Mouse (Mus musculus): ENCODE data around the gene Ncor1. TPM values are rescaled to one million over a fixed set of nuclear protein-coding genes. Genes with fewer than 3 reads are reported as not detected.
A peak's percentile ranks its signal among the peaks of the same experiment; 100 is the strongest.
"Not testable (repeated sequence)": the region's sequence is repeated elsewhere in the genome, so short reads cannot be mapped to it uniquely, and the experiment has no call there.

The Ncor1 gene
- total RNA-seq, 2 experiments from 2014 or later, result 109 to 116 TPM

GRCm38 (mm10) chr11:62388331-62388679 lies 70.0 kb downstream of the Ncor1 start:
- intact Hi-C loops (cut with DNase I; ENCODE audit: low total_unique reads), result loop anchor here (10.0 kb wide), 1 partner anchor 54 kb away; no protein-coding TSS in a partner anchor

GRCm38 (mm10) chr11:62387608-62388330 lies 70.6 kb downstream of the Ncor1 start:
- intact Hi-C loops (cut with DNase I; ENCODE audit: low total_unique reads), result loop anchor here (10.0 kb wide), 1 partner anchor 53 kb away; no protein-coding TSS in a partner anchor
- DNase-seq, result no peak

More at GRCm38 (mm10) chr11:62388331-62388679, 70.0 kb downstream of the Ncor1 start:
- DNase-seq, result no peak

GRCm38 (mm10) chr11:62377202-62377851 lies 81.0 kb downstream of the Ncor1 start:
- DNase-seq; intact Hi-C loops (cut with DNase I; ENCODE audit: low total_unique reads): not testable (repeated sequence)

GRCm38 (mm10) chr11:62371776-62372175 lies 86.6 kb downstream of the Ncor1 start:
- no peak for DNase-seq
- intact Hi-C loops (cut with DNase I; ENCODE audit: low total_unique reads), result no loop called here

DNA sequence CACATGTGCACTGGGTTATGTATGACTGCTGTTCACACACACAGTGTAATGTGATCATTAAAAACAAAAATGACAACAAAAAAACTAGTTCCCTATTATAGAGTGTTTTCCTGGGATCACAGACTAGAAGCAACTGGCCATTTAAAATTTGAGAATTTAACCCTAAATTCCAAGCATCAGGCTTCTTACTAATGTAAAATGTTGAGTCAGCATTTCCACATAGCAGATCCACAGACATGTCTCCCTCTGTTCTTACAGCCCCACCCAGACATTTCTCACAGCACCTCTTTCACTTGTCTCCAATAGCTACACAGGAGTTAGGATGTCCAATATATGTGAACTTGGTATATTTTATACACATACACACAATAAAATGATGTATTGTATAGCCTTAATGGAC lies 88.4 kb downstream of the Ncor1 start:
- DNase-seq, result no peak
- intact Hi-C loops (cut with DNase I; ENCODE audit: low total_unique reads), result no loop called here

- DNase-seq, result no peak
- intact Hi-C loops (cut with DNase I; ENCODE audit: low total_unique reads), result no loop called here
Measured at GRCm38 (mm10) chr11:62366879-62367278, 91.5 kb downstream of the Ncor1 start.

- intact Hi-C loops (cut with DNase I; ENCODE audit: low total_unique reads), result no loop called here
- no peak for DNase-seq
Measured at GRCm38 (mm10) chr11:62355216-62355615, 103.1 kb downstream of the Ncor1 start.

DNA sequence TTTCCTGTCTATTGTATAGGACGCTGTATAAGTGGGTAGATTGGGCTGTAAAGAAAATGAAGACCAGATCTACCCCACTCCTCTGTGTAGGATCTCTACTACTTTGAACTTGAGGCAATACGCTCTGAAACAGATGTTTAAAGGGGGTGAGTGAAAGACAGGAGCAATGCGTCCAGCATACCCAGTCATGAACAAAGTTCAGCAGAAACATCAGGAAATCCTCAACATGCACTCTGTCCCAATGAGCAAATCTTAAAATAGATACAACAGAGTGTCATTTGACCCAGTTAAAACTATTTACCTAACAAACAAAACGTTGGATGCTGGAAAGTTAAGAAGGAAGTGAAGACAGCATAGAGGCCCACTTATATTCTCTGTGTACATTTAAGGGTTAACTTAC lies 106.4 kb downstream of the Ncor1 start:
- intact Hi-C loops (cut with DNase I; ENCODE audit: low total_unique reads), result no loop called here
- DNase-seq, result no peak

DNA sequence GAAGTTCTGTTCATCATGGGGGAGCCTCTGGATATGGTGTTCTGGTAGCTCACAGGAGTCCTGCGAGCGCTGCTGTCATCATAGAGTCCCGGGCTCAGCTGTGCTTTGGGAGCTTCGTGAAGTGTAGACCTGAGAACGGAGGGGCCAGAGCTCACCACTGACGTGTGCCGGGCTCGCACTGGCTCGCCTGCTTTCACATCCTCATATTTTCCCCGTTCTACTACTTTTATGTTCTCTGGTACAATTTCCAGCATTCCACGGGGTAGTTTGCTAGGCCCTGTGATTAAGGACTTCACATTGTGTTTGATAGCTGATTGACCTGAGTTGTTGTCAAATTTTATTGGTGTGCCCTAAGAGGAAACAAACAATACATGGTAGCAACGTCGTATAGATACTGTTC lies 115.3 kb downstream of the Ncor1 start:
- DNase-seq, result no peak
- intact Hi-C loops (cut with DNase I; ENCODE audit: low total_unique reads), result no loop called here

- intact Hi-C loops (cut with DNase I; ENCODE audit: low total_unique reads), result loop anchor here (10.0 kb wide), 1 partner anchor 53 kb away; no protein-coding TSS in a partner anchor
- DNase-seq, result no peak
Measured at GRCm38 (mm10) chr11:62332228-62332627, 126.1 kb downstream of the Ncor1 start.

GRCm38 (mm10) chr11:62331141-62331540 lies 127.2 kb downstream of the Ncor1 start:
- intact Hi-C loops (cut with DNase I; ENCODE audit: low total_unique reads), result loop anchor here (10.0 kb wide), 1 partner anchor 54 kb away; no protein-coding TSS in a partner anchor
- no peak for DNase-seq

DNA sequence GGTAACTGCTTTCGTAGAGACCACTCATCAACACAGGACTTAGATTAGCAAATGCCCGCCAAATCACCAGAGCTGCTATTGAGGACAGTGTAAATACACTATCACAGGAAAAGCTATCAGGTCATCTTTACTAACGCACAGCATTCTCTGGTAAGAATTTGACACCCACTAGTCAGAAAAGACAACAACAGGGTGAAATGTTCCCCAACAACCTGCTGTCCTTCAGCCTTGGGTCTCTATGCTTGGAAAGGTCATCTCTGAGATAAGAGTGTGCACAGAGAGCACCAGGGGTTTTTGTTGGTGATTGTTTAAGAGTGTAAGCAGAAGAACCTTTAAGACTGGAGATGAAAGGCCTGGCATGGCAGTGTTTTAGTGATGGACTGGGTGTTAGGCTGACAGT lies 134.7 kb downstream of the Ncor1 start:
- intact Hi-C loops (cut with DNase I; ENCODE audit: low total_unique reads), result no loop called here
- no peak for DNase-seq

DNA sequence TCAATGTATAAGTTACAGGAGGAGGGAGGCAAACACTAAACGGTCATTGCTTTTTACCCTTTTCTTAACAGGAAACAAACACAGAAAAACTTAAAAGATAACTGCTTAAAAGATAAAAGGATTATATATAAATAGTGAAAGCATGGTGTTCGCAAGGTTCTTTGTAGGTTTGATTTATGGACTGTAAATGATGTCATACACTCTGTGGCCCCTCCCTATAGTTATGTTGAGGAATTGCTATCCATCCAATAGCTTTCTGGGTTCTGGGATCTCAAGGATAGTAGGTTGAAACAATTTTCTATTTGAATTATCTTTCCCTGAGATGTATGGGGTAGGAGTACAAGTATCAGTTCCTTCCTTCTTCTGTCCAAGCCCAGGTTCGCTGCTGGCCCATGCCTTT lies 138.2 kb downstream of the Ncor1 start:
- DNase-seq, result no peak
- intact Hi-C loops (cut with DNase I; ENCODE audit: low total_unique reads), result no loop called here

- intact Hi-C loops (cut with DNase I; ENCODE audit: low total_unique reads), result no loop called here
Measured at GRCm38 (mm10) chr11:62317746-62318145, 140.6 kb downstream of the Ncor1 start.

DNA sequence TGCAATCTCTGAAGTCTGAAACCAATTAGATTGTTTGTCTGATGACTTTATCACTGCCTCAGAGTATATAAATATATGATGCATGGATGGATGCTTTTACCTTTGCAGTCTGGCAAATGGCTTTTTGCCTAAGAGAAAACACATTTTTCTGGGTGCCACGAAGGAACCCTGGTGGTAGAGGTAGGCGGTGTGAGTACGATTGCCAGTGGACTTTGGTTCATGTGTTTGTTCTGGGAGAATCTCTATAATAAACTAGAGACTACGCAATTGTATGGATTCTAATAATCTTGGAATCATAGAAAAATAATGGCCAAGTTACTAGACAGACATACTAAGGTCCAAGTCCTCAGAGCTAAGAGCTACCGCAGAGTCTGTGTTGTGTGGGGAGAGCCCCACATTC lies 143.4 kb downstream of the Ncor1 start:
- no peak for DNase-seq
- intact Hi-C loops (cut with DNase I; ENCODE audit: low total_unique reads), result no loop called here

More at GRCm38 (mm10) chr11:62317746-62318145, 140.6 kb downstream of the Ncor1 start:
- DNase-seq, result no peak

DNA sequence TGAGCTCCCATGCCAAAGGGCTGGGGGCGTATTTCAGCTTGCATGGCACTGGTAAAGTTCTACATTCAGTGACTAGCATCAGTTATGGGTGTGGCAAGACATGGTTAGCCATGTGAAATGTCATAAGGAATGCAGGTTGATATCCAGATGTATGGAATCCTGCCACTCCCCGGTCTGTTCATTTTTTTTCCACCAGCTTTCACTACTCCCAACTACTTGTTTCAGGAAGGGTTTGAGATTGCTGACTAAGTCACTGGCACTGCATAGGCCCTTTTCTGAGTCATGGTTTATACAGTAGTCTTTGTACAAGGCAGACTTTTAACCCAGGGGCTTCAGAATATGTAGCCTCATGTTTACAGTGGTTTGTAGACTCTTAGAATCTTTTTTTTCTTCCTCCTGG lies 149.0 kb downstream of the Ncor1 start:
- DNase-seq, result no peak
- intact Hi-C loops (cut with DNase I; ENCODE audit: low total_unique reads), result no loop called here

DNA sequence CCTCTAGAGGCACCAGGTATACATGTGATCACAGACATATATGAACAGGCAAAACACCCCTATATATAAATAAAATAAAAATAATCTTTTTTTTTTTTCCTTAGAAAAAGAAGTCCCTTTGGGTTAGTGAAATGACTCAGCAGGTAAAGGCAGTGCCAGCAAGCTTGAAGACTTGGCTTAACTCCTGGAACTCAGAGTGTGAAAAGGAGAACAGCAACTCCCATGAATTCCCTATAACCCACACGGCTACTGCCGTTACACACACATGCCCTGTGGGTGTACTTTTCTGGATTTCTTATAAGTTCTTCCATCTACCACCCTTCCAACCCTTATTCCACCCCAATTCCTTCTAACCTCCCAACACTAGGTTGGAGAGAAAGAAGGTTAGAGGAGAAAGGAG lies 152.5 kb downstream of the Ncor1 start:
- DNase-seq, result no peak
- intact Hi-C loops (cut with DNase I; ENCODE audit: low total_unique reads), result no loop called here

- intact Hi-C loops (cut with DNase I; ENCODE audit: low total_unique reads), result no loop called here
- DNase-seq, result peak; percentile 30
Measured at GRCm38 (mm10) chr11:62298883-62299282, 159.5 kb downstream of the Ncor1 start.

GRCm38 (mm10) chr11:62294121-62294520 lies 164.2 kb downstream of the Ncor1 start:
- no peak for DNase-seq
- intact Hi-C loops (cut with DNase I; ENCODE audit: low total_unique reads), result no loop called here

GRCm38 (mm10) chr11:62287700-62288099 lies 170.6 kb downstream of the Ncor1 start:
- intact Hi-C loops (cut with DNase I; ENCODE audit: low total_unique reads), result no loop called here
- DNase-seq, result no peak

- DNase-seq, result no peak
- intact Hi-C loops (cut with DNase I; ENCODE audit: low total_unique reads), result no loop called here
Measured at GRCm38 (mm10) chr11:62285020-62285419, 173.3 kb downstream of the Ncor1 start.
